Mouse (Mus musculus) lung, postnatal 0 days (tissue): ENCODE data around the gene Tub. TPM values are rescaled to one million over a fixed set of nuclear protein-coding genes. Genes with fewer than 3 reads are reported as not detected.
A peak's percentile ranks its signal among the peaks of the same experiment; 100 is the strongest.

Experiments used
- ATAC-seq: fragments of 200-750 bp; cut with Nextera tagmentation; 2 replicates; pipeline ENCODE4 v1.8.0; 2017; ENCODE audit warnings: moderate library complexity
- DNase-seq: peaks from one replicate; pipeline ENCODE4 v3.0.0-alpha.2; 2016; ENCODE audit warnings: low spot score
- H3K27ac ChIP-seq: fragments of 300-500 bp; sonication (generic); 2 replicates; pipeline ENCODE4 v1.5.1; 2014; ENCODE audit warnings: antibody characterized with exemption, mild to moderate bottlenecking, low read length, mixed read lengths
- H3K27me3 ChIP-seq: fragments of 300-500 bp; sonication (generic); replicated peaks from 2 replicates; pipeline ENCODE4 v1.6.1; 2014; ENCODE audit warnings: low read length, mixed read lengths; ENCODE audit not compliant: insufficient read depth
- H3K36me3 ChIP-seq: fragments of 300-500 bp; sonication (generic); 2 replicates; pipeline ENCODE4 v1.6.1; 2014; ENCODE audit warnings: low read length, mixed read lengths; ENCODE audit not compliant: insufficient read depth
- H3K4me1 ChIP-seq: fragments of 300-500 bp; sonication (generic); 2 replicates; pipeline ENCODE4 v1.6.1; 2014; ENCODE audit warnings: antibody characterized with exemption, low read depth, low read length, mixed read lengths; ENCODE audit not compliant: insufficient read depth
- H3K4me2 ChIP-seq: fragments of 300-500 bp; sonication (generic); replicated peaks from 2 replicates; pipeline ENCODE4 v1.6.1; 2014; ENCODE audit warnings: low read depth, mild to moderate bottlenecking, low read length, moderate library complexity, mixed read lengths
- H3K4me3 ChIP-seq: fragments of 300-500 bp; sonication (generic); 2 replicates; pipeline ENCODE4 v1.5.1; 2014; ENCODE audit warnings: low read depth, low read length
- H3K9ac ChIP-seq: fragments of 300-500 bp; sonication (generic); replicated peaks from 2 replicates; pipeline ENCODE4 v1.6.1; 2014; ENCODE audit warnings: low read depth, mild to moderate bottlenecking
- H3K9me3 ChIP-seq: fragments of 300-500 bp; sonication (generic); 2 replicates; pipeline ENCODE4 v1.6.1; 2016; ENCODE audit warnings: low read length, mixed read lengths
- CTCF ChIP-seq: IDR thresholded peaks from 2 replicates; pipeline ENCODE4 v1.5.1; 2016; ENCODE audit warnings: antibody characterized with exemption, mild to moderate bottlenecking
- EP300 ChIP-seq: IDR thresholded peaks from 2 replicates; pipeline ENCODE4 v1.6.1; 2016; ENCODE audit warnings: antibody characterized with exemption, mild to moderate bottlenecking, control low read depth
- WGBS: fragments of 180-500 bp; shearing (Covaris S2); extraction: QIAGEN DNeasy Blood & Tissue Kit; methylation state at CpG from one replicate; pipeline ENCODE4 v1.1.7; 2014; 5-methylcytosine and 5-hydroxymethylcytosine counted together
- polyA plus RNA-seq: library from polyadenylated mRNA; unstranded; fragments of >200 nt; fragmentation: Nextera tagmentation; extraction: Ambion mirVana; gene quantifications from 2 replicates; pipeline ENCODE4 v1.2.1, GENCODE M21; 2015

Gene Tub
- polyA plus RNA-seq, 1 experiment from 2014 or later = 0.38 TPM

DNA sequence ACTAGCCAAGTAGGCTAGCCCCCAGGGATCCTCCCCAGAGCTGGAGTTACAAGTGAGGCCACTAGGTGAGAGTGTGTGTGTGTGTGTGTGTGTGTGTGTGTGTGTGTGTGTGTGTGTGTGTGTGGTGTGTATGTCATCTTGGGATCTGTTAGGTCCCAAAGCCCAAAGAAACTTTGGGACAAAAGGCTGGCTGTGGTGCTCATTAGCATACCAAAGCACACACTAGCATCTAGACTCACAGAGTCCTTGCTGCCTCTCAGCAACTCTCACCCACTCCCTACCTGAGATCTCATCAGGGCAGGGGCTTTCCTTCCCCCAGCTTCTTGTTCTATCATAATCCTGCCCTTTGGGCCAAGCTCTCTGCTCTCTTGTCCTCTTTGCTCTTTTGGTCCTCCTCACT, 1.5 kb upstream of the Tub start:
- H3K27ac ChIP-seq = no peak overlapping the region
- H3K36me3 ChIP-seq = peaks cover 10% of the 10 kb centered on the region; the same call in 1 of the 2 replicates
- no peak for TF ChIP-seq EP300
- no peak for TF ChIP-seq CTCF
- no peak for DNase-seq
- H3K4me3 ChIP-seq = no peak overlapping the region
- H3K27me3 ChIP-seq = peaks cover 19% of the 10 kb centered on the region
- no peak overlapping the region for H3K9ac ChIP-seq
- no peak overlapping the region for H3K4me2 ChIP-seq
- ATAC-seq = no peak
- no peaks in the 10 kb centered on the region for H3K4me1 ChIP-seq
- H3K9me3 ChIP-seq = no peaks in the 10 kb centered on the region

DNA sequence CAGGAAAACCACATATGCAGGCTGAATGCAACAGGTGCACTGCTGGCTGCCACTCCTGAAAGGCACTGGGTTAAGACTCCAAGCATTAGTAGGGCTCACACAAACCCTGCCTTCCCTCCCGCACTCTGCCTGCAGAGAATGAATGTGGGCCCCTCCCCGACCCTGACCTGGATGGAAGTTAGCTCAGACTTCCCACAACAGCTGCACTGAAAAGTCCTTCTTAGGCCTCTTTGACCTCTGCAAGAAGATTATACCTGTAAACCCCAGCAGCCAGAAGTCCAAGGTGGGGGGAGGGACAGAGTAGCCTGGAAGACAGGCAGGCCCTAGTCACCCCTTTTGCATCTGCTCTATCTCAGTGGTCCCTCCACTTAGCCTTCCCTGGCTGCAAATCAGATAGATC, 837 bp upstream of the Tub start:
- H3K9me3 ChIP-seq = no peaks in the 10 kb centered on the region
- H3K36me3 ChIP-seq = peaks cover 10% of the 10 kb centered on the region; the same call in 1 of the 2 replicates
- 41% methylated on average over 2 of the region's 2 CpGs for WGBS
- DNase-seq (no peak), ATAC-seq (no peak)
- no peak overlapping the region for H3K4me3 ChIP-seq
- H3K4me1 ChIP-seq = no peaks in the 10 kb centered on the region
- no peak overlapping the region for H3K9ac ChIP-seq
- no peak overlapping the region for H3K4me2 ChIP-seq
- H3K27me3 ChIP-seq = peaks cover 19% of the 10 kb centered on the region
- no peak for TF ChIP-seq EP300
- no peak for TF ChIP-seq CTCF
- H3K27ac ChIP-seq = no peak overlapping the region

DNA sequence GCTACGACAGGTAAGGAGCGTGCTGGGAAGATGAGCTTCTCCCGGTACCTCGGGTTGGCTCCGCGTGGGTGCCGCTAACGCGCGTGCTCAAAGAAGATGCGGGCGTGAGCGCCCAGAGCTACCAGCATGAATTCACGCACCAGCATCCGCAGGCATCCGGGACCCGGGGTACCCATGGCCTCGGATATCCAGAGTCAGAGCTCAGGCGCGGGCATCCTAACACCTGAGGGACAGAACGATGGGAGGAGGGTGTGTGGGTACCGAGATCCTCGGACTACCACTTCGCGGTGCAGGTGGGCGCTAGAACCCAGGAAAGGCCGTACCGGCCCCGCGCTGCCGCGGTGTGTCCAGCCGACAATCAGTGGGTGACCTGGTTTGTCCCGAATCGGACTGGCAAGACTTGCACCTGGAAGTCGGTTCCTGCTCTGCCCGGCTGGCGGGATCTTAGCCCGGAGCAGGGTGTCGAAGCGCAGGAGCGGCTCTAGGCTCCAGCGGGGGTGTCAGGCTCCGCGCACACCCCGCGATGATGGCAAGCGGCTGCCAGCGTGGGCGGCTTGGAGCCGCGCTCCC, 709 bp downstream of the Tub start:
- Histone ChIP-seq H3K4me1 (no peaks in the 10 kb centered on the region), H3K27ac (no peak overlapping the region), H3K4me2 (peak overlapping the region; percentile 48), H3K36me3 (peaks cover 1% of the 10 kb centered on the region; the same call in 1 of the 2 replicates), H3K27me3 (peaks cover 19% of the 10 kb centered on the region), H3K9me3 (no peaks in the 10 kb centered on the region), H3K4me3 (peak overlapping the region; percentile 30), H3K9ac (no peak overlapping the region)
- no peak for DNase-seq
- WGBS = under 1% methylated on average over 52 of the region's 52 CpGs
- no peak for ATAC-seq
- TF ChIP-seq EP300 = no peak
- TF ChIP-seq CTCF = no peak

DNA sequence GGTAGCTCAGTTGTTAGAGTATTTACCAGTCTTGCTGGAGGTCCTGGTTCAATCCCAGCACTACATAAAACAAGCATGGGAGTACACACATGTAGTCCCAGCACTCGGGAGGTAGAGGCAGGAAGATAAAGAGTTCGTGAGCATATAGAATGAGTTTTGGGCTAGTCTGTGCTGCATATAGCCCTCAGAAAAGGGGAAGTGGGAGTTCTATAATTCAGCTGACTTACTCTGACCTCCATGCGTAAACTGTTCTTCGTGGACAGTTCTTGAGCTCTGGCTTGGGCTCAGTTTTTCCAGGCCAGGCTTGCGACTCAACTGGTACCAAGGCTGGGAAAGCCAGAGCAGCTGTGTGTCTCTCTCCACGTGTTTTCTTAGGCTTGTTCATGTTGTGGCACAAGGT, 2.7 kb downstream of the Tub start:
- WGBS = 72% methylated on average over 6 of the region's 6 CpGs
- no peak for TF ChIP-seq CTCF
- no peak for TF ChIP-seq EP300
- H3K36me3 ChIP-seq = no peaks in the 10 kb centered on the region
- DNase-seq = no peak
- no peaks in the 10 kb centered on the region for H3K9me3 ChIP-seq
- H3K27ac ChIP-seq = no peak overlapping the region
- no peaks in the 10 kb centered on the region for H3K4me1 ChIP-seq
- no peak for ATAC-seq
- no peak overlapping the region for H3K4me3 ChIP-seq
- H3K9ac ChIP-seq = no peak overlapping the region
- H3K27me3 ChIP-seq = peaks cover 19% of the 10 kb centered on the region
- no peak overlapping the region for H3K4me2 ChIP-seq

DNA sequence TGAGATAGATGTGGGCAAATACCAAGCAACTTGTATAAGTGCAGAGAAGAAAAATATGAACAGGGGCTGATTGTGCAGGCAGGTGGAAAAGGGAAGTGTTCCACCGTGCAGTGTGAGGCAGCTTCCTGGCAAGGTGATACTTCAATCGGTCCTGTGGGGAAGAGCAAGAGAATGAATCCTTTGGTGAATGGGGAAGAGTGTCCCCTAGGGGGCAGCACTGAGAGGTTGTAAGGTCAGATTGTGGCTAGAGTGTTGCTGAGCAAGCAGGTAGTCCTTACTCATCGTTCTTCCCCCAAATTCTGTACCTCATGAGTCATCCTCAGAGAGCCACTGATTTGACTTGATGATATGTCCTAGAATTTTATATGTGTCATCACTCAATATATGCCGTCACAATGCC, 4.0 kb downstream of the Tub start:
- H3K27ac ChIP-seq = no peak overlapping the region
- H3K4me3 ChIP-seq = no peak overlapping the region
- no peak for ATAC-seq
- H3K27me3 ChIP-seq = peaks cover 19% of the 10 kb centered on the region
- no peak overlapping the region for H3K4me2 ChIP-seq
- 45% methylated on average over 4 of the region's 4 CpGs for WGBS
- no peaks in the 10 kb centered on the region for H3K36me3 ChIP-seq
- no peak overlapping the region for H3K9ac ChIP-seq
- H3K9me3 ChIP-seq = no peaks in the 10 kb centered on the region
- DNase-seq = no peak
- TF ChIP-seq CTCF (peak; percentile 67), EP300 (no peak)
- no peaks in the 10 kb centered on the region for H3K4me1 ChIP-seq

DNA sequence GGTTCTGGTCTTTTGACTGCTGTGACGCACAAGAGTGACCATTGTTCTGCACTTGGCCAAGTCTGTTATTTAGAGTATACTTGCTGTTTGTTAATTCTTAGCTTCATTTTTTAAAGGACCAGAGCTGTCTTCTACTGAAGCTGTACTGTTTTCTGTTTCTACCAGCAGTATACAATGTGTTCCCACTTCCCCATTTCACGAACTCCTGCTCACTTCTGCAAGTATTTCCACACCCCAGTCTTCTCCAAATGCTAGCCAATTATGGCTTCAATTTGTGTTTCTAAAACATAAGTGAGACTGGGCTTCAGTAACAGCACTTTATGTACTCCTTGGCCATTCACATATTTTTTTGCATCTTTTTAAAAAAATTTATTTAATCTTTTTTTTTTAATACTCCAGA, 7.6 kb downstream of the Tub start:
- no peaks in the 10 kb centered on the region for H3K9me3 ChIP-seq
- H3K4me2 ChIP-seq = no peak overlapping the region
- H3K9ac ChIP-seq = no peak overlapping the region
- no peak overlapping the region for H3K4me3 ChIP-seq
- TF ChIP-seq CTCF (no peak), EP300 (no peak)
- ATAC-seq (no peak), DNase-seq (no peak)
- no peaks in the 10 kb centered on the region for H3K4me1 ChIP-seq
- H3K36me3 ChIP-seq = no peaks in the 10 kb centered on the region
- WGBS = 65% methylated on average over 2 of the region's 2 CpGs
- no peaks in the 10 kb centered on the region for H3K27me3 ChIP-seq
- no peak overlapping the region for H3K27ac ChIP-seq

DNA sequence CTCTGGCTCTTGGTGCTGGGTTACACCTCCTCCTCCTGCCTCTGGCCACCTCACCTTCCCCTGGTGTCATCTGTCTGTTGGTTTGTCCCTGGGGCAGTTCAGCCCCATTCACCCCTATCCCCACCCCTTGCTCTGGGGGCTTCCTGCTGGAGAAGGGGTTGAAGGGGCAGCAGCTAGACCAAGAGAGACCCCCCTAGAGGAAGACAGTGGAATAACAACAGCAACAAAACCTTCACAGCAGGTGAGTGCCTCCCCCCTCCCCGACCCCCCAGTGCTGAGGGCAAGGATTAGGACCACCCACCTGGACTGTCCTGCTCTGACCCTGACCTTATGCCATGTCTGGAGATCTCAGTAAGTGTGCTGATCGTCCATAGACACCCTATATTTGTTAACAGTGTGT, 15.8 kb downstream of the Tub start:
- no peak overlapping the region for H3K27ac ChIP-seq
- H3K9ac ChIP-seq = no peak overlapping the region
- no peaks in the 10 kb centered on the region for H3K36me3 ChIP-seq
- H3K4me3 ChIP-seq = no peak overlapping the region
- WGBS = 12% methylated on average over 2 of the region's 2 CpGs
- TF ChIP-seq EP300 = no peak
- TF ChIP-seq CTCF = peak; percentile 40
- H3K4me1 ChIP-seq = no peaks in the 10 kb centered on the region
- no peaks in the 10 kb centered on the region for H3K27me3 ChIP-seq
- no peak overlapping the region for H3K4me2 ChIP-seq
- H3K9me3 ChIP-seq = no peaks in the 10 kb centered on the region
- ATAC-seq (no peak), DNase-seq (no peak)
